Mouse (Mus musculus) leukemia stem cell, adult 10-12 weeks (primary cell): ENCODE measurements around the gene Dab1. TPM values are rescaled to one million over a fixed set of nuclear protein-coding genes. Genes with fewer than 3 reads are reported as not detected.

Experiments used
- polyA plus RNA-seq: library from polyadenylated mRNA; stranded (reverse); fragments of >175 nt; gene quantifications from 2 replicates; pipeline ENCODE4 v1.2.3, GENCODE M21; 2012; ENCODE audit warnings: low replicate concordance

Gene Dab1
- not detected in 2 replicates for polyA plus RNA-seq

DNA sequence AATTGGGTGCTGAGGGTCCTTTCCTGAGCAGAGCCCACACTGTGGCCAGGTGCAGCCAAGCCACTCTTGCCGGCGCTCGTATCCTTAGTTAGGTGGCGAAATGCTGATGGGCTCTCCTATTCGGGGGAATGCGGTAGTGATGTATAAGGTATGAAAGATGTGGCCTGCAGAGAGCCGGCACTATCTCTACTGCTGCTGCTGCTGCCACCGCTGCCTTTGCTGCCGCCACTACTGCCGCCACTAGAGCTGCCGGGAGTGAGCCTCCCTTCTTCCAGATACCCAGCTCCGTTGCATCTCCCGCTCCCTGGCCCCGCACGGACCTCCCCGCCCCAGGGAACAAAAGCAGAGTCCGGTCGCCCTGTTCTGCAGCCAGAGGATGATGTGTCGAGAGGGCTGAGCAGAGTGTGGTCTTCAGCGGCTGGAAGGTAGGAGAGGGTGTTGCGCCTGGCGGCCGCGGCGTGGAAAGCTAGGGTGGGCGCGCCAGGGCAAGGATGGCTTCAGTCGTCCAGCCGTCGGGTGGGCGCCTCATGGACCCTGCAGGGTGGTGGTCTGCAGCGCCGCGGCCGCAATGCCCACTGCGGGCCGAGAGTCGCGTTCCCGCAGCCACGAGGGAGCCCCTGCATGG, at the start of gene Dab1:
TSS of gene Dab1 (plus strand) at position 39 of the 625 bp plus-strand sequence.

DNA sequence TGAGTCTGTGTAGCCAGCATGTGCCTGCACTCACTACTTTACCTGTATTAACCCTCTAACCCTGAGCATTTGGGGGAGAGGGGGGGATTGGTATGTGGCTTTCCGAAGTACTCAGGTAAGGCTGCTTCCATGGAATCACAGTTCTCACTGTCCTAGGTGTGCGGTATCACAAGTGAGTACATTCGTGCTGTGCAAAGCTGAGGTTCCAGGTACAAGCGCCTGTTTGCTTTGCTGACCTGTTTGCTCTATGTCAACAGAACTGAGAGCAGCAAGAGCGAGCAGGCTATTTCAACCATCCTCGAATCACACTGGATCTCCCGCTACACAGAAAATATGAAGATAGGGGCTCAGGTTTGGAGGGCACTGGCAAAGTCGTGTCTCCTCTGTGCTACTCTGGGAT, 1146.9 kb downstream of the Dab1 start, which contains the start of gene C8b:
TSS of gene C8b (plus strand) at position 253 of the 400 bp plus-strand sequence.

